Mouse (Mus musculus): ENCODE measurements around the gene Cdkal1. TPM values are rescaled to one million over a fixed set of nuclear protein-coding genes. Genes with fewer than 3 reads are reported as not detected.

Gene Cdkal1
- polyA plus RNA-seq, 1 experiment from 2014 or later: 31.8 TPM

DNA sequence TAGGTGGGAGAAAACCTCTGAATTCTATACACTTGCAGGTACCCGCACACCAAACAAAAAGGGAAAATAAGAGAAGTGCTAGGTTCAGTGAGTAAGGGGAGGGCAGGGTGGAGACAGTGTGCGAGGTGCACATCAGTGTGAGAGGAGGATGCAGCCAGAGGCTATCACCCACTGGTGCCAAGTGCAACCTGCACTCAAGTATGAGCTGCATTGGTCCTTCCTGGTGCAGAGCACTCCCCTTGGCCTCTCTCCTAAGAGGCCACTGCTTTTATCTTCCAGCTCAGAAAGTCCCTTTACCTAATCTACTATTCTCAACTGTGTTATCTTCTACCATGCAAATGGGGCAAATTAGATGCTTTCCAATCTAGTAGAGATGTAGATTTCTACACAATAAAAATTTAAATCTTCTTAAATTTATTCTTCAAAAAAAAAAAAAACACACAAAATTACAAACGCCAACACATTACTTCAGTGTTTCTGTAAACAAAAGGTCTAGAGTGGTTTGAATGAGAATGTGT, 238.8 kb downstream of the Cdkal1 start:
- peaks cover 3% of the 10 kb centered on the region; the same call in 1 of the 2 replicates for H3K4me1 ChIP-seq
- no peak overlapping the region for H3K4me2 ChIP-seq
- H3K27ac ChIP-seq: no peak overlapping the region
- no peaks in the 10 kb centered on the region for H3K36me3 ChIP-seq
- ATAC-seq (ENCODE audit: insufficient number of reproducible peaks, low FRiP score, low TSS enrichment, low read depth): no peak
- 82% methylated on average over 3 of the region's 3 CpGs for WGBS
- H3K27me3 ChIP-seq: no peaks in the 10 kb centered on the region
- H3K9ac ChIP-seq: no peak overlapping the region
- H3K4me3 ChIP-seq: no peak overlapping the region
- no peaks in the 10 kb centered on the region for H3K9me3 ChIP-seq

DNA sequence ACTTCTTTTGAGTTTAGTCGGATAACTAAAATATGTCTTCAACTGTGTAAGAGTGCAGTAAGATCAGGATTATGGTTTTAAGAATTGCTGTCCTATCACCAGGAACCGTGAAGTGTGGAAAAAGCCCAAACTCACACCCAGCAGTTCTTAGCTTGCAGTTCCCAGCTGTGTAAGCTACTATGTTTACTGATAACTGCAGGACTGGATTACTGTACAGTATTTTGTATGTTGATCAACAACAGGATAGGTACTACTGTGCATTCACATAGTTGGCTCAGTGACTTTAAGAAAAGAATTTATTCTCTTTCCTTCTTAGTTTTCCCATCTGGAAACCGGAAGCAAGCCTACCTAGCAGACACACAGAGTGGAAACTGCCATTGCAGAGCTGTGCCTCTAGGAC, 239.5 kb downstream of the Cdkal1 start:
- no peak for ATAC-seq (ENCODE audit: insufficient number of reproducible peaks, low FRiP score, low TSS enrichment, low read depth)
- Histone ChIP-seq H3K27ac (no peak overlapping the region), H3K4me2 (no peak overlapping the region), H3K4me3 (no peak overlapping the region), H3K36me3 (no peaks in the 10 kb centered on the region), H3K27me3 (no peaks in the 10 kb centered on the region), H3K9me3 (no peaks in the 10 kb centered on the region), H3K9ac (no peak overlapping the region), H3K4me1 (peaks cover 3% of the 10 kb centered on the region; the same call in 1 of the 2 replicates)
- WGBS: 87% methylated on average over 3 of the region's 3 CpGs

DNA sequence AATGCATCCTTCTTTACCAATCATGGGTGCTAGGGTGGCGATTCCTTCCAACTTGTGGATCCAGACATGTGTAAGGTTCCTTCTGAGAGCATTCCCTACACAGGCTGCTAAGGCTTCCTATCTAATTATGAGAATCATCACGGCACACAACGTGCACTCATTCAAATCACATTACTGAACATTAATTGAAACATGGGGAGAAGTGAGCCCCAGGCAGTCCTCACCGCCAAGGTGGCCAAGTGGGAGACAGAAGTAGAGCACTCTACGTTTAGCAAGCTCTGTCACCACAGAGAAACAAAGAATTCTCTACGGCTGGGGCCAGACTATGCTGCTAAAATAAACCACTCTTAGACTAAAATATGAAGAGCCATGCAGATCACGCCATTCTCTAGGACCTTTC, 240.4 kb downstream of the Cdkal1 start:
- no peak for ATAC-seq (ENCODE audit: insufficient number of reproducible peaks, low FRiP score, low TSS enrichment, low read depth)
- no peaks in the 10 kb centered on the region for H3K9me3 ChIP-seq
- H3K27me3 ChIP-seq: no peaks in the 10 kb centered on the region
- H3K4me1 ChIP-seq: peaks cover 3% of the 10 kb centered on the region; the same call in 1 of the 2 replicates
- WGBS: 73% methylated on average over 7 of the region's 7 CpGs
- H3K36me3 ChIP-seq: no peaks in the 10 kb centered on the region
- no peak overlapping the region for H3K9ac ChIP-seq
- H3K4me2 ChIP-seq: no peak overlapping the region
- no peak overlapping the region for H3K27ac ChIP-seq
- no peak overlapping the region for H3K4me3 ChIP-seq

DNA sequence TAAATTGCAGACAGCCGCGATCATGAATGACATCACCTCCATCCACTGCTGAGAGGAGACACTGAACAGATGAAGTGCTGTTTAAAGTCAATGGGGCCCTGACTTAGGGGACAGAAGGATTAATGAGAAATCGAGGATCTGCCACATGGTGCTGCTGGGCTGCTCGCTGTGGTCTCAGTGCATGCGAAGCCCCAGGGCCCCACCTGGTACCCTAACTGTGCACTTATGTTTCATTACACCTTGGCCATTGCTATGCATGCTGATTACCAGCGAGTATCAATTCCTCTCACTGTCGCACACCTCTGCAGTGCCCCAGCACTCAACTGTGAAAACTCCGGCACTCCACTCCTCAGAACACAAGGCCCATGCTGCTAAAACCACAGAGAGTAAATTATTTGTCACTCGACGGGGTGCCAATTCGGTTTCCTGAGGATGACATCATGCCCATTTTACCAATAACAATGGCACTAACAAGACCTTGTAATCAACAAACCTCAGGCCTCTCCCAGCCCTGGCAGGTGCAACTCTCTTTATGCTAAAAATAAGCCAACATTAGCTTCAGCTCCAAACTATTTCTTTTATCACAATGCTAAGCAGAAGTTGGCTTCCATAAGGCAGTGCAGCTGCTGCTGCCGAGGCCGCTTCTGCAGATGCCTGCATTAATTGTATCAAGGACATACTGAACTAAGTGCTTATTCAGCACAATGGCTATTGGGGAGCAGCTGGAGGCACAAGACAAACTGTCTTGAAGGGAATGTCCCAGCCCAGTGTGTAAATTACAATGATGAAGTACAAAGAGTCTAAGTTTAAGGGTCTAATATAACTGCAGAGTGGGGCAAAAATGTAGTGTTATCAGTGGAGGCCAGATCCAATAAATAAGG, 245.2 kb downstream of the Cdkal1 start:
- Histone ChIP-seq H3K4me1 (peaks cover 3% of the 10 kb centered on the region; the same call in 1 of the 2 replicates), H3K9me3 (no peaks in the 10 kb centered on the region), H3K27ac (no peak overlapping the region), H3K36me3 (no peaks in the 10 kb centered on the region), H3K4me3 (no peak overlapping the region), H3K4me2 (no peak overlapping the region), H3K27me3 (no peaks in the 10 kb centered on the region), H3K9ac (no peak overlapping the region)
- WGBS: 44% methylated on average over 13 of the region's 13 CpGs
- 0 out of 2 replicates have a peak, but pooled peaks have one; percentile 10 for ATAC-seq (ENCODE audit: insufficient number of reproducible peaks, low FRiP score, low TSS enrichment, low read depth)

DNA sequence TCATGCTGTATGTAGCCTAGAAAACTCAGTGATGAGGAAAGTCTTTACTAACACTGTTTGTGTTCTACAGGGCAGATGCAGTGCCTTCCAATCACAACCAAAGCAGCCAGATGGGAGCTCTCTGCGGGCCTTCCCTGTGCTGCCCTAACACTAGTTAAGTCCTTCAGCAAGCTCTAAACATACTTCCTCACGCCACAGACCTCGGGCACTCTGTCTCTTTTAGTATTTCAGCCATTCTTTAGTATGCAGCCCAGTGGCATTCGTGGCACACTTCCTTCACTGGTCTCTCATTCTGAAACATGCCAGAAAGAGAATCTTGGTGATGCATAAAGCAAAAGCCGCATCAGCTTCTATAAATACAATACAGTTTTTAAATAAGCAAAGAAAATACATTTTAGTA, 246.0 kb downstream of the Cdkal1 start:
- Histone ChIP-seq H3K4me1 (peaks cover 6% of the 10 kb centered on the region; the same call in 1 of the 2 replicates), H3K9ac (no peak overlapping the region), H3K27me3 (no peaks in the 10 kb centered on the region), H3K4me3 (no peak overlapping the region), H3K9me3 (no peaks in the 10 kb centered on the region), H3K4me2 (no peak overlapping the region), H3K36me3 (no peaks in the 10 kb centered on the region), H3K27ac (no peak overlapping the region)
- 86% methylated on average over 5 of the region's 5 CpGs for WGBS
- ATAC-seq (ENCODE audit: insufficient number of reproducible peaks, low FRiP score, low TSS enrichment, low read depth): no peak

DNA sequence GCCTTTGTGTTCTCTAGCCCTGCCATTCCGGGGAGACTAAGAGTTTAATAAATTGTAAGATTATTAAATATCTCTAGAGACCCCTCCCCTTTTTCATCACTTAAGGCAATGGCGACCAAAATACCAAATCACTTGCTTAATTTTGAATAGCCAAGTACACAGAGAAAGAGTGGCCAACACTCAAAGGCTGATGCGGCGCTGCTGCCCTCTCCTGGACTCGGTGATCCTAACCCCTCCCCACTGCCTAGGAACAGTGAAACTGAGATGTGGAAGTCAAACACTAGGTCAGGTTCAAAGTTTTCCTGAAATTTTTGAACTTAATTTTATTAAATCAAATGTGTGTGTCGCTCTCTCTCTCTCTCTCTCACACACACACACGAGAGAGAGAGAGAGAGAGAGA, 251.2 kb downstream of the Cdkal1 start:
- WGBS: 16% methylated on average over 6 of the region's 7 CpGs

DNA sequence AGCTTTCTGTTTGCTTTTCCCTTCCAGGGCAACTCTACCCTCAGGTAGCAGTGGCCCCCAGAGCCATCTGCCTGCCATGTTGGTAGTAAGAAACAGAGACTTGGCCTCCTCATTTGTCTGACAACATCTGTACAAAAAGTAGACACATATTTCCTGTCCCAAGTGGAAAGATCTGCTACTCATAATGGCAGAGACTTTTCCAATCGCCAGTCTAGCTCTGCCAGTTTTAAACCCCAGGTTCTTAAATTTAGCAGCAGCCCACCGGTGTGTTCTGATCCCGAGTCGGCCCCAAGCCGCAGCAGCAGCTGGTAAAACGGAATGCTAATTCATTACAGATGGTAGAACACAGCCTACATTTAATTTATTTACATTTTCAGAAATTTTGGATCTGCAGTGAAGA, 251.9 kb downstream of the Cdkal1 start:
- Histone ChIP-seq H3K4me2 (no peak overlapping the region), H3K27ac (peak overlapping the region; percentile 63), H3K36me3 (no peaks in the 10 kb centered on the region), H3K27me3 (no peaks in the 10 kb centered on the region), H3K9me3 (no peaks in the 10 kb centered on the region), H3K4me1 (peaks cover 9% of the 10 kb centered on the region; the same call in 1 of the 2 replicates), H3K9ac (no peak overlapping the region), H3K4me3 (no peak overlapping the region)
- 31% methylated on average over 6 of the region's 6 CpGs for WGBS
- ATAC-seq (ENCODE audit: insufficient number of reproducible peaks, low FRiP score, low TSS enrichment, low read depth): no peak

More for the DNA sequence above, 251.2 kb downstream of the Cdkal1 start:
- peak overlapping the region; percentile 44; the same call in 1 of the 2 replicates for H3K27ac ChIP-seq
- no peak overlapping the region for H3K9ac ChIP-seq
- no peak overlapping the region for H3K4me2 ChIP-seq
- no peaks in the 10 kb centered on the region for H3K36me3 ChIP-seq
- no peaks in the 10 kb centered on the region for H3K9me3 ChIP-seq
- no peak for ATAC-seq (ENCODE audit: insufficient number of reproducible peaks, low FRiP score, low TSS enrichment, low read depth)
- H3K4me1 ChIP-seq: peaks cover 9% of the 10 kb centered on the region; the same call in 1 of the 2 replicates
- H3K4me3 ChIP-seq: no peak overlapping the region
- no peaks in the 10 kb centered on the region for H3K27me3 ChIP-seq

DNA sequence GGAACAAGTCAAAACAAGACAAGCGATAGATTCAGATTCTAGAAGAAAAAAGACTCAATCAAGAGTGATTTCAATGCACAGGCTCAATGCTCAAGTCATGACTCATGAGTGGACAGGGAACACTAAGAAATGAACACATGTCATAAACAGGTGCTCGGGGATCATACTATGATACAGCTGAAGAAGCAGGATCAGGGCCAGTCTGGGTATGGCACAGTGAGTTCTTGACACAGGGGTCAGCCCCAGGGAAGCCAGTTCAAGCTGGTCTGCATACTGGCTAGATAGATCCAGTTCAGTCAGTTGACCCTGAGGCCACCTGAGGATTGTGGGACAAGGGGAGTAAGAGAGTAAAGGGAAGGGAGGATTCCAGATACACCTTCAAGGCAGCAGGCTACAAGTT, 254.4 kb downstream of the Cdkal1 start:
- 82% methylated on average over 2 of the region's 2 CpGs for WGBS
- Histone ChIP-seq H3K4me1 (peaks cover 9% of the 10 kb centered on the region; the same call in 1 of the 2 replicates), H3K9ac (no peak overlapping the region), H3K36me3 (no peaks in the 10 kb centered on the region), H3K4me3 (no peak overlapping the region), H3K27ac (no peak overlapping the region), H3K9me3 (no peaks in the 10 kb centered on the region), H3K4me2 (no peak overlapping the region), H3K27me3 (no peaks in the 10 kb centered on the region)
- ATAC-seq (ENCODE audit: insufficient number of reproducible peaks, low FRiP score, low TSS enrichment, low read depth): no peak

DNA sequence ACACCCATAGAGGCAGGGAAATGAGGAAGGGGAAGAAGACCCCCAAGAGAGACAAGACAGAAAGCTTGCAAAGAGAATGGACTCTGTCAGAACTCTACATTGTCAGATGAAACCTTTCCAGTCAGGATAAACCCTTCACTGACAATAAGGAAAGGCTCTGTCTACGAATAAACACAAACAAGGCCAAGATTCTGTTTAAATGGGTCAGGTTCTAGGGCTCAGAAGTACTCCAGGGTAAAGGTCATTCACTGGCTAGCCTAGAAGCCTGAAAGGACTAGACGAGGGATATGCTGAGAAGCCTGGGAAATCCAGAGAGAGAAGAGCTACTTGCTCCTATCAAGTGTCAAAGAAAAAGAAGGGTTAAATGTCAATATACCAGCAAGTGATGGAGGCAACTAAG, 255.8 kb downstream of the Cdkal1 start:
- no peak overlapping the region for H3K9ac ChIP-seq
- WGBS: 77% methylated on average over 2 of the region's 2 CpGs
- H3K36me3 ChIP-seq: no peaks in the 10 kb centered on the region
- no peak overlapping the region for H3K4me2 ChIP-seq
- H3K27ac ChIP-seq: no peak overlapping the region
- peaks cover 8% of the 10 kb centered on the region; the same call in 1 of the 2 replicates for H3K4me1 ChIP-seq
- H3K9me3 ChIP-seq: no peaks in the 10 kb centered on the region
- no peak overlapping the region for H3K4me3 ChIP-seq
- H3K27me3 ChIP-seq: no peaks in the 10 kb centered on the region
- no peak for ATAC-seq (ENCODE audit: insufficient number of reproducible peaks, low FRiP score, low TSS enrichment, low read depth)

DNA sequence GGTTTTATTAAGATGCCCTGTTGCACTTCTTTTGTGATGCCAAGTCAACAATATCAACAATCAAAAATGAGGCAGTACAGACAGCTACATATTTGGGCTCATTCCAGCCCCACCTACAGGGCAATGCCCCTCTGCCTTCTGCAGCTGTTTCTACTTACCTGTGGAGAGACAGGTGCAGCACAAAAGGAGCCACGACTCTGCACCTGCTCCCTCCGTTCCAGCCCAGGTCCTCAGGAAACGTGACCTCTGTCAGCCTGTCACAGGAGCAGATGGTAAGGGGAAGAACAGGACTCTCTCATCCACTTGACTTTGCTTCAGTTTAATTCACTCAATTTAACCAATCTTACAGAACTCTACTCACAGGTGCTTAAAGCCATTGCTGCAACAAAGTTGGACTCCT, 258.7 kb downstream of the Cdkal1 start:
- no peak for ATAC-seq (ENCODE audit: insufficient number of reproducible peaks, low FRiP score, low TSS enrichment, low read depth)
- no peaks in the 10 kb centered on the region for H3K9me3 ChIP-seq
- 40% methylated on average over 3 of the region's 3 CpGs for WGBS
- no peaks in the 10 kb centered on the region for H3K4me1 ChIP-seq
- no peaks in the 10 kb centered on the region for H3K27me3 ChIP-seq
- H3K4me3 ChIP-seq: no peak overlapping the region
- H3K36me3 ChIP-seq: no peaks in the 10 kb centered on the region
- no peak overlapping the region for H3K27ac ChIP-seq
- no peak overlapping the region for H3K9ac ChIP-seq
- H3K4me2 ChIP-seq: no peak overlapping the region

DNA sequence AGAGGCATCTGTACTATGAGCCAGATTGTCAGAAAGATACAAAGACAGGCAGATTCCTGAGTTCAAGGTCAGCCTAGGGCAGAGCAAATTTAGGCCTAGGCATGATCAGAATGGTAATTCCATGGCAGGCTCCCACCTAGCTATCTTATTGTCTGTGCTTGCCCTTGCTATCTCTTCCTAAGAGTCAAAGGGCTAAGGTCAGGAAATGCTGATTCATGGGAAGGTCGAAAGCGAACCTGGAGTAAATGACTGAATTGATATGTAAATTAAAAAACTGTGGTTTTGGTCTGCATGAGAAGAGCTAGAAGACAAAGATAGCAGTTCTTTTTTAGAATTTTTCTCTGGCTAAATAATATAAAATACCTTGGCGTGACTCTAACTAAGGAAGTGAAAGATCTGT, 262.4 kb downstream of the Cdkal1 start:
- Histone ChIP-seq H3K27me3 (no peaks in the 10 kb centered on the region), H3K4me3 (no peak overlapping the region), H3K27ac (no peak overlapping the region), H3K4me1 (no peaks in the 10 kb centered on the region), H3K4me2 (no peak overlapping the region), H3K9ac (no peak overlapping the region), H3K36me3 (no peaks in the 10 kb centered on the region), H3K9me3 (no peaks in the 10 kb centered on the region)
- ATAC-seq (ENCODE audit: insufficient number of reproducible peaks, low FRiP score, low TSS enrichment, low read depth): no peak
- 97% methylated on average over 3 of the region's 3 CpGs for WGBS

DNA sequence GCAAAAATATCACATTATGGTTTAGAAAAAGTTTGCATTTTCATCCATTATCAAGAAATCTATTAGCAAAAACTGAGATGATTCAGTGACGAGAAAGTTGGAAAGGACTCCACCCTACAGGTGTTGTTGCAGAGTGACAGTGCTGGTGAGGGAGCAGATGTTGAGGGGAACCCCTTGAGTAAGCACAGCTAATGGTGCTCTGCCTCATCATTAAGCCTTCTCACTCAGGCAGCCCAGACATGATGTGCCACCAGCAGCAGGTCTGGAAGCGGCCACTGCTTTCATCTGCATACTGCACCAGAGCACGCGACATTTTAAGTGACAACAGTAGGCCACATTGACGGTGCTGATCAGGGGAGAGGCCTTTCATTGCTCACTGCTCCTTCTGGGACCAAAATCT, 264.8 kb downstream of the Cdkal1 start:
- H3K27me3 ChIP-seq: no peaks in the 10 kb centered on the region
- 81% methylated on average over 5 of the region's 5 CpGs for WGBS
- H3K27ac ChIP-seq: no peak overlapping the region
- H3K4me2 ChIP-seq: no peak overlapping the region
- no peaks in the 10 kb centered on the region for H3K9me3 ChIP-seq
- ATAC-seq (ENCODE audit: insufficient number of reproducible peaks, low FRiP score, low TSS enrichment, low read depth): no peak
- no peaks in the 10 kb centered on the region for H3K4me1 ChIP-seq
- no peak overlapping the region for H3K9ac ChIP-seq
- H3K4me3 ChIP-seq: no peak overlapping the region
- H3K36me3 ChIP-seq: no peaks in the 10 kb centered on the region

Measured in limb, embryonic 15.5 days (tissue).